Mouse (Mus musculus): ENCODE measurements around the gene Uimc1.

GRCm38 (mm10) chr13:55024215-55024614, 75.9 kb downstream of the Uimc1 start:
- TF ChIP-seq POLR2A (IDR thresholded peaks at IDR 0.05; ENCODE audit: control insufficient read depth, extremely low read depth, insufficient read depth, low read length, poor library complexity) (no peak), CTCF (IDR thresholded peaks at IDR 0.05; ENCODE audit: borderline replicate concordance, control insufficient read depth, extremely low read depth, insufficient read depth, low read length, poor library complexity) (no peak)
